Mouse (Mus musculus) gonadal fat pad, adult 2 months (tissue): ENCODE data around the gene Dscaml1. TPM values are rescaled to one million over a fixed set of nuclear protein-coding genes. Genes with fewer than 3 reads are reported as not detected.

Experiments used
- DNase-seq: peaks from one replicate; pipeline ENCODE4 v3.0.0-alpha.2; 2012; ENCODE audit warnings: low read depth
- polyA plus RNA-seq: library from polyadenylated mRNA; depleted of rRNA; stranded (reverse); fragments of >200 nt; gene quantifications from 2 replicates; pipeline ENCODE4 v1.2.3, GENCODE M21; 2012

Gene Dscaml1
- polyA plus RNA-seq, 1 experiment = 1.2 TPM

DNA sequence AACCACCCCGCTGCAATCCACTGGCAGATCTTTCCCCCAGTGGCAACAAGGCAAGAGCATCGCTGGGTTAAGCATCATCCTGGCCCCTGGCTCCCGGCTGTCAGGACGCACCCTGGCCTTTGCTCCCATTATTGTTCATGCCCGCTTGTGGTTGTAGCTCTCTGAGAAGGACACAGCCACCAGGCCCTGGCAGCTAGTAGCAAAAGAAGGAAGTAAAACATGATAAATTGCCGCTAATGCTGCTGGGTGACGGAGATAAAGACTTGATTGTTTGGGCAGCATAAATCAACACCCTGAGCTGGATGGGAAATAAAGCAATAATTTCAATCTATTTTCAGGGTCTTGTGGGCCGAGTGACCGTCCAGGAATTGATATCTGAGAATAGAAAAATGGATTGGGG is 81.1 kb downstream of the Dscaml1 start:
- no peak for DNase-seq

GRCm38 (mm10) chr9:45510806-45511546 is 84.5 kb downstream of the Dscaml1 start:
- DNase-seq = no peak

DNA sequence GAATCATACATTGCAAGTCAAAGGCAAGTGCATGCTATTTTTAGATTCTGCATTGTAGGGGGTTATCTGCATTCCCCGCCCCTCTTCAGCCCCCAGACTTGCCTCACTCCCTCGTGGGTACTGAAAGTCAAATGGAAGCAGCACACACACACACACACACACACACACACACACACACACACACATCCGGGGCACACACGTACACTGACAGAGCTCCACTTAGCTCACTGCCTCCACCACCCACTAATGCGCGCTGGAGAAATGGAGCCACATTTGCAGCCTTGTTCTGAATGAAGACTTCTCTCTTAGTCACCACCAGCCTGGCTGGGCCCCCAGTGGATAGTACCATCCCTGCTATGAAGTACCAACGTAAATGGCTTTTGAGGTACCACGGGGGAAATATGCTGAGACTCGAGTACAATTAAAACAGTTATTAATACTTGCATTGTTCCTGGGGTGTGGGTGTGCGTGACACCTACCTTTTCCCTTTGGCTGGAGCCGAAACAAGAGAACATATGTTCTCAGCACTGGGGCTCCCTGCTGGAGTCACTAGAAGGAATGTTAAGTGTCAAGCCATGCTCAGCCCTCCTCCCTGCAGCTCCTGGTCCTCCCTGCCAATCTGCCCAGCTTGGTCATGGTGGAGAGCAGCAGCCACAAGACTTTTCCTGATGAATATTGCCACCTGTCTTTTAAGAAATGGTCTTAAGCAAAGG is 91.7 kb downstream of the Dscaml1 start:
- DNase-seq = no peak

- no peak for DNase-seq
Measured at GRCm38 (mm10) chr9:45519841-45520240, 93.4 kb downstream of the Dscaml1 start.

- no peak for DNase-seq
Measured at GRCm38 (mm10) chr9:45522866-45523265, 96.4 kb downstream of the Dscaml1 start.

DNA sequence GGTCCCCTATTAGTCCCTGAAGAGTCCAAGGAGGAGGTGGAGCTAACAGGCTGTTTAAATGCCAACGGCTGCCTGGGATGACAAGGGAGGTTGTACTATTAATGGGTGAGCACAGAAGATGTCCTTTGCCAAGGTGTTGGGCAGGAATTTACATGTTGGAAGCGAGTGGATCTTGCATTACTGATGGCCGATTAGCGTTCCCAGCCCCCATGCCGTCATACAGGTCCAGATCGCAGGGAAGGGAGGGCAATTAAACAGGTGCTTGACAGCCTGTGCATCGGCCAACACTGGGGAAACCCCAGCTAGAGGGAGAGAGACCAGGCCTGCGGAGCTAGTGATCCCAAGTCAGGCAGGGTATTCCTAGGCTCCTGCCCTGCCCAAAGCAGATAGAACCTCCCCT is 98.1 kb downstream of the Dscaml1 start:
- peak; percentile 4 for DNase-seq

GRCm38 (mm10) chr9:45533253-45533652 is 106.8 kb downstream of the Dscaml1 start:
- no peak for DNase-seq

DNA sequence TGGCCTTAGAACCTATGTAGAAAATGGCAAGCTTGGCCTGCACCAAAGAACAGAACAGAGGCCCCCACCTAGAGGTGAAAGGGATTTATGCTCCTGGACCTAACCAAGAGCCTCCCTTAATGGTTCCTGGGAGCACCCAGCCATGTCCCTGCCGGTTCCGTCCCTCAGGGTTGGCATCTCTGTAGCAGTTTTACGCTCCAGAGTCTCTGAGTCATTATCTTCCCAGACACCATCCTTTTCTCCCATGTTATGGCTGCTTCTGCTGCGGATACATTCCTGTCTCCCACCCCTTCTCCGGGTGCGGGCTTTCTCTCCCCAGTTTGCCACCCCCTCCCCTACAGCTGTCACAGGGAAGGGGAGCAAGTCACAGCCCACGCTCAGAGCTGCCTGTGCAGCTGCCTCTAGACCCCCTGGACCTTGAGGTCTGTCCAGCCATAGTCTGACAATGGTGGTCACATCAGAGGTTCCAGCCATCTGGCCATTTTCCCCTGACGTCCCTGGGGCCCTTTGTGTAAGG is 108.1 kb downstream of the Dscaml1 start:
- DNase-seq = no peak

- no peak for DNase-seq
Measured at GRCm38 (mm10) chr9:45537649-45538048, 111.2 kb downstream of the Dscaml1 start.

GRCm38 (mm10) chr9:45539265-45540044 is 113.0 kb downstream of the Dscaml1 start:
- DNase-seq = no peak

GRCm38 (mm10) chr9:45546024-45546638 is 119.7 kb downstream of the Dscaml1 start:
- no peak for DNase-seq

DNA sequence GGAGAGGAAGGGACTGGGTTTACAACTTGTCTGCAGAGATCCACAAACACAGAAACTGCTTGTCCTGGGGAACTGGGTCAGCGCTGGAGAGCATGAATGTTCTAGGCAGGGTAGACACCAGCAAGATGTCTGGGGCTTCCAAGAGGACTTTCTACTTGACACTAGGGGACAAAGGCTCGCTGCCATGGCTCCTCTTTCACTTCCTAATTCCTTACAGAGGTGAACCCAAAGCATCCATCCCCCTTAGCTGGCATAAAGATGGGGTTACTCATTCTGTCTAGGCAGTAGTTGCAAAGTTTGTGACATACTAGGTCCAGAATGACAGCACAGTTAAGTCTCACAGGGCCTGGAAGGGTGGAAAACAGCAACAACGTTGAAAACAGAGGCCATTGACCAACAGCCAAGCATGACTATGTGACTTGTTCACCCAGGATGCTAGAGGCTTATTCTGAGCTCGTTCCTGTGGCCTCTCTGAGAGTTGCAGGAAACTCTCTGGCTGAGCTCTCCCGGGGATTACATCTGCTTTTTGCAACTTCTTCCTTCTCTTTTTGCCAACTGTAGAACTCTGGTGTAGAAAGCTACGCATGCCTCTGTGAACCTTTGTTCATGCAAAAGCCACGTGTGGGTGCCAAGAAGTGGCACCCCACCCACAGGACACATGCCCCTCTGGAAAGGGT is 120.6 kb downstream of the Dscaml1 start:
- DNase-seq = no peak

- no peak for DNase-seq
Measured at GRCm38 (mm10) chr9:45549796-45550195, 123.4 kb downstream of the Dscaml1 start.

DNA sequence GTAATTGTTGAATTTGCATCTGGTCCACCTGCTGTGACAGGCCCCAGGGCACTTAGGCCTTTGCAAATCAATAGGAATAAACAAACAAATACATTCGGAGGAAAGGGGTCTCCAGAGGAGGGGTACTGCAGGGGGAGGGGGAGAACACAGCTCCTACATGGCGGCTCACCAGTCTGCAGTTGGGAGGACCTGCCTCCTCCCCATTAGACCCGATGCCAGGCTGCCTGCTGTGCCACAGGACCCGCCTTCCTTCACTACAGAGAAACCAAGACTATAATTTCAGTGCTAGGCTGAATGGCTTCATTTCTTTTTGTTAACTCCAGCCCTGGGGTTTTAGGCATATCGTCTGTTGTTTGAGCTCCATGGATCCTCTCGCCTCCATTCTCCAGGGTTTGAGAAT is 123.8 kb downstream of the Dscaml1 start:
- no peak for DNase-seq

- no peak for DNase-seq
Measured at GRCm38 (mm10) chr9:45550662-45551061, 124.2 kb downstream of the Dscaml1 start.

DNA sequence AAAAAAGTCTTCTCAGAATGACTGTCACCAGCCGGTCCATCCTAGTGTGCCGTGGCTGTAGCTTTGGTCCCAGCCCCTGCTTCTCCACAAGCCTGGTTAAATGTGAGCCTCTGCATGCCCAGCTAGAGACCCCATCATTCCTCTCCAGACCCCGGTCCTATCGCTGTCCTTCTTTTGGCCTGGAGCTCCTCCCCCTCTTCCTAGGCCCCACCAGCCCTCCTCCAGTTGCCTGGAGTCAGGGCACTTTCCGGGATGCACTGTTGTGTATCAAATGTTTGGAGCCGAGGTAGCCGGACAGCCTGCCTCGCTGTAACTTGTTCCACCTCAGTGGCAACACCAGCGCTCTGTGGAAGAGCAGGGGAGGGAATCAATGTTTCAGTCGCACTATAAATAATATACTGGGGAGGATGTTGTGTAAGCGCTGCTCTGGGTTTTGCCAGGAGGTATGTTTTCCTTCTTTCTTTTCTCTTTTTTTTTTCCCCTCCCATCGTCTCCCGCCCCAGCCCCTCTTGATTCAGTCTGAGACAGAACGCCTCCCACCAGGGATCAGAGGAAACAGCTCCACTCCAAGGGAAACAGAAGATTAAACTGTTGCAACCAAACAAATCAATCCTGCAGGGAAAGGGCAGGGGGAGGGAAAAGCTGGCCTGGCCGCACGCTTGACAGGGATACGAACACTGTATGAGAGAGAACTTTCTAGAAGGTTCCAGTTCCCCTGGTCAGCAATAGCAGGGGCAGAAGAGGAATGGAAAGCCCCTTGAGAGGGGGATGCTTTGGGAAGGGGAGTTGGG is 128.8 kb downstream of the Dscaml1 start:
- no peak for DNase-seq

GRCm38 (mm10) chr9:45556882-45557281 is 130.5 kb downstream of the Dscaml1 start:
- no peak for DNase-seq

- no peak for DNase-seq
Measured at GRCm38 (mm10) chr9:45560987-45561386, 134.6 kb downstream of the Dscaml1 start.

- no peak for DNase-seq
Measured at GRCm38 (mm10) chr9:45566843-45567578, 140.6 kb downstream of the Dscaml1 start.

GRCm38 (mm10) chr9:45569680-45570079 is 143.3 kb downstream of the Dscaml1 start:
- no peak for DNase-seq
